Mouse (Mus musculus): Measurements from ENCODE around the gene Dnase2a. TPM values are rescaled to one million over a fixed set of nuclear protein-coding genes. Genes with fewer than 3 reads are reported as not detected.

Dnase2a gene
- polyA plus RNA-seq, 1 experiment from 2014 or later: 4.2 TPM

- H3K27me3 ChIP-seq (replicated peaks): no peaks in the 10 kb centered on the region
- no peak for ATAC-seq (ENCODE audit: insufficient number of reproducible peaks, low FRiP score)
- no peak overlapping the region for H3K27ac ChIP-seq (ENCODE audit: poor library complexity, severe bottlenecking)
- H3K9me3 ChIP-seq (replicated peaks): no peaks in the 10 kb centered on the region
- no peak overlapping the region for H3K4me2 ChIP-seq
- no peak overlapping the region for H3K4me3 ChIP-seq
- H3K36me3 ChIP-seq: peaks cover 63% of the 10 kb centered on the region
- H3K9ac ChIP-seq: 0 out of 2 replicates have a peak overlapping the region, but pooled peaks have one; percentile 43
- 83% methylated on average over 7 of the region's 7 CpGs for WGBS
- peaks cover 1% of the 10 kb centered on the region for H3K4me1 ChIP-seq (replicated peaks)
Observed at GRCm38 (mm10) chr8:84959811-84960210, 51.5 kb downstream of the Dnase2a start.

- Histone ChIP-seq H3K27me3 (replicated peaks) (no peaks in the 10 kb centered on the region), H3K36me3 (peaks cover 31% of the 10 kb centered on the region), H3K4me2 (no peak overlapping the region), H3K4me1 (replicated peaks) (peaks cover 33% of the 10 kb centered on the region), H3K9me3 (replicated peaks) (no peaks in the 10 kb centered on the region), H3K4me3 (no peak overlapping the region), H3K27ac (ENCODE audit: poor library complexity, severe bottlenecking) (no peak overlapping the region), H3K9ac (no peak overlapping the region)
- ATAC-seq (ENCODE audit: insufficient number of reproducible peaks, low FRiP score): no peak
- WGBS: 89% methylated on average over 4 of the region's 4 CpGs
Observed at GRCm38 (mm10) chr8:84963952-84964351, 55.6 kb downstream of the Dnase2a start.

GRCm38 (mm10) chr8:84965731-84966291 is 57.5 kb downstream of the Dnase2a start:
- under 1% methylated on average over 41 of the region's 41 CpGs for WGBS
- H3K9me3 ChIP-seq (replicated peaks): no peaks in the 10 kb centered on the region
- H3K27me3 ChIP-seq (replicated peaks): no peaks in the 10 kb centered on the region
- H3K4me3 ChIP-seq: peak overlapping the region; percentile 75
- peak overlapping the region; percentile 97 for H3K4me2 ChIP-seq
- peaks cover 21% of the 10 kb centered on the region for H3K36me3 ChIP-seq
- peak; percentile 88 for ATAC-seq (ENCODE audit: insufficient number of reproducible peaks, low FRiP score)
- peak overlapping the region; percentile 71 for H3K27ac ChIP-seq (ENCODE audit: poor library complexity, severe bottlenecking)
- H3K9ac ChIP-seq: peak overlapping the region; percentile 83
- H3K4me1 ChIP-seq (replicated peaks): peaks cover 39% of the 10 kb centered on the region

GRCm38 (mm10) chr8:84966603-84967002 is 58.2 kb downstream of the Dnase2a start:
- Histone ChIP-seq H3K36me3 (peaks cover 21% of the 10 kb centered on the region), H3K9ac (no peak overlapping the region), H3K9me3 (replicated peaks) (no peaks in the 10 kb centered on the region), H3K27me3 (replicated peaks) (no peaks in the 10 kb centered on the region), H3K4me1 (replicated peaks) (peaks cover 45% of the 10 kb centered on the region), H3K4me3 (no peak overlapping the region), H3K4me2 (peak overlapping the region; percentile 97), H3K27ac (ENCODE audit: poor library complexity, severe bottlenecking) (peak overlapping the region; percentile 71)
- ATAC-seq (ENCODE audit: insufficient number of reproducible peaks, low FRiP score): no peak
- WGBS: 30% methylated on average over 3 of the region's 3 CpGs

- no peak overlapping the region for H3K4me3 ChIP-seq
- no peak overlapping the region for H3K9ac ChIP-seq
- ATAC-seq (ENCODE audit: insufficient number of reproducible peaks, low FRiP score): no peak
- 81% methylated on average over 13 of the region's 13 CpGs for WGBS
- no peaks in the 10 kb centered on the region for H3K9me3 ChIP-seq (replicated peaks)
- peaks cover 45% of the 10 kb centered on the region for H3K4me1 ChIP-seq (replicated peaks)
- H3K36me3 ChIP-seq: peaks cover 26% of the 10 kb centered on the region
- no peak overlapping the region for H3K27ac ChIP-seq (ENCODE audit: poor library complexity, severe bottlenecking)
- H3K4me2 ChIP-seq: no peak overlapping the region
- no peaks in the 10 kb centered on the region for H3K27me3 ChIP-seq (replicated peaks)
Observed at GRCm38 (mm10) chr8:84967532-84968304, 59.4 kb downstream of the Dnase2a start.

- Histone ChIP-seq H3K27me3 (replicated peaks) (no peaks in the 10 kb centered on the region), H3K9ac (peak overlapping the region; percentile 93), H3K36me3 (peaks cover 33% of the 10 kb centered on the region), H3K9me3 (replicated peaks) (no peaks in the 10 kb centered on the region), H3K4me3 (peak overlapping the region; percentile 85), H3K27ac (ENCODE audit: poor library complexity, severe bottlenecking) (peak overlapping the region; percentile 84), H3K4me2 (peak overlapping the region; percentile 96), H3K4me1 (replicated peaks) (peaks cover 45% of the 10 kb centered on the region)
- no peak for ATAC-seq (ENCODE audit: insufficient number of reproducible peaks, low FRiP score)
- whole genome bisulfite sequencing: 26% methylated on average over 2 of the region's 2 CpGs
Observed at GRCm38 (mm10) chr8:84968650-84969049, 60.3 kb downstream of the Dnase2a start.

GRCm38 (mm10) chr8:84969241-84970134 is 61.1 kb downstream of the Dnase2a start, which contains the start of the genes Gm49661, Prdx2 and Rnaseh2a:
Gene Gm49661, minus strand, starts transcription at chr8:84969433.
Gene Prdx2, plus strand, starts transcription at chr8:84969587.
Gene Rnaseh2a, minus strand, starts transcription at chr8:84969767.
- Histone ChIP-seq H3K9me3 (replicated peaks) (no peaks in the 10 kb centered on the region), H3K4me2 (peak within 1 kb of the TSS; percentile 96), H3K4me3 (peak within 1 kb of the TSS; percentile 85), H3K36me3 (peaks cover 37% of the 10 kb centered on the region), H3K27me3 (replicated peaks) (no peaks in the 10 kb centered on the region), H3K4me1 (replicated peaks) (peaks cover 45% of the 10 kb centered on the region), H3K9ac (peak within 1 kb of the TSS; percentile 93), H3K27ac (ENCODE audit: poor library complexity, severe bottlenecking) (peak within 1 kb of the TSS; percentile 84)
- WGBS: under 1% methylated on average over 56 of the region's 56 CpGs
- ATAC-seq (ENCODE audit: insufficient number of reproducible peaks, low FRiP score): peak; percentile 84

- no peak for ATAC-seq (ENCODE audit: insufficient number of reproducible peaks, low FRiP score)
- peak overlapping the region; percentile 93 for H3K9ac ChIP-seq
- no peaks in the 10 kb centered on the region for H3K27me3 ChIP-seq (replicated peaks)
- WGBS: 11% methylated on average over 21 of the region's 21 CpGs
- peak overlapping the region; percentile 85 for H3K4me3 ChIP-seq
- H3K4me1 ChIP-seq (replicated peaks): peaks cover 42% of the 10 kb centered on the region
- H3K4me2 ChIP-seq: peak overlapping the region; percentile 96
- H3K36me3 ChIP-seq: peaks cover 44% of the 10 kb centered on the region
- no peaks in the 10 kb centered on the region for H3K9me3 ChIP-seq (replicated peaks)
- peak overlapping the region; percentile 84 for H3K27ac ChIP-seq (ENCODE audit: poor library complexity, severe bottlenecking)
Observed at GRCm38 (mm10) chr8:84970135-84970790, 61.9 kb downstream of the Dnase2a start.

- H3K4me1 ChIP-seq (replicated peaks): peaks cover 44% of the 10 kb centered on the region
- peak; percentile 77 for ATAC-seq (ENCODE audit: insufficient number of reproducible peaks, low FRiP score)
- H3K4me3 ChIP-seq: peak overlapping the region; percentile 85
- no peaks in the 10 kb centered on the region for H3K27me3 ChIP-seq (replicated peaks)
- H3K4me2 ChIP-seq: peak overlapping the region; percentile 96
- H3K27ac ChIP-seq (ENCODE audit: poor library complexity, severe bottlenecking): peak overlapping the region; percentile 84
- peak overlapping the region; percentile 93 for H3K9ac ChIP-seq
- no peaks in the 10 kb centered on the region for H3K9me3 ChIP-seq (replicated peaks)
- H3K36me3 ChIP-seq: peaks cover 45% of the 10 kb centered on the region
- WGBS: 30% methylated on average over 5 of the region's 5 CpGs
Observed at GRCm38 (mm10) chr8:84970913-84971312, 62.6 kb downstream of the Dnase2a start.

Data from heart, embryonic 12.5 days (tissue).